In genomic region chr10:103368296-103369080, GRCm38 (mm10) we compare ENCODE assay signal across 8 mouse cellular contexts. TPM values are rescaled to one million over a fixed set of nuclear protein-coding genes. Genes with fewer than 3 reads are reported as not detected.
DNase-seq lines count a peak whose midpoint lies in the region; ATAC-seq and TF ChIP-seq lines count a peak whose summit lies in the region.

No protein-coding gene starts in this region.

- peak; percentile 64 for ATAC-seq in frontal cortex, adult (ENCODE audit: low TSS enrichment)
- ATAC-seq in liver, embryonic 11.5 days (replicated peaks; ENCODE audit: low FRiP score) = peak; percentile 59
- ATAC-seq in neural tube, embryonic 15.5 days (ENCODE audit: low FRiP score) = peak; percentile 71

- peak overlapping the region; percentile 58 for H3K4me3 ChIP-seq in lung, adult 2 months (replicated peaks; ENCODE audit: extremely low read depth, low read depth, low read length)
- H3K4me3 ChIP-seq in liver, embryonic 11.5 days (ENCODE audit: low read depth, low read length) = peak overlapping the region; percentile 47
- H3K4me3 ChIP-seq in neural tube, embryonic 15.5 days (replicated peaks) = peak overlapping the region; percentile 69

- peak overlapping the region; percentile 25; the same call in 1 of the 2 replicates for H3K9ac ChIP-seq in liver, embryonic 11.5 days (ENCODE audit: low read depth, low read length)
- H3K9ac ChIP-seq in neural tube, embryonic 15.5 days (replicated peaks) = peak overlapping the region; percentile 72

- DNase-seq in lung, adult 2 months = peak; percentile 8
- no peak for DNase-seq in lung, postnatal 25 days (ENCODE audit: low spot score)
- peak; percentile 78 for DNase-seq in cerebellum, adult 9-11 months
- peak; percentile 56 to 57 for DNase-seq in kidney, adult 8-10 months
- DNase-seq in liver, embryonic 11.5 days (ENCODE audit: low spot score) = peak; percentile 43
- no peak for DNase-seq in spleen, adult 12 weeks (ENCODE audit: low spot score)

- no peaks in the 10 kb centered on the region for H3K4me1 ChIP-seq in lung, adult 2 months (ENCODE audit: control insufficient read depth, insufficient read depth, low read length)
- no peaks in the 10 kb centered on the region for H3K4me1 ChIP-seq in liver, embryonic 11.5 days (replicated peaks; ENCODE audit: control insufficient read depth, insufficient read depth, low read length)
- peaks cover 9% of the 10 kb centered on the region; the same call in 1 of the 2 replicates for H3K4me1 ChIP-seq in neural tube, embryonic 15.5 days

- H3K36me3 ChIP-seq in liver, embryonic 11.5 days (ENCODE audit: control insufficient read depth, insufficient read depth, low read length) = no peaks in the 10 kb centered on the region
- no peaks in the 10 kb centered on the region for H3K36me3 ChIP-seq in neural tube, embryonic 15.5 days

- under 1% methylated on average over 37 of the region's 37 CpGs for WGBS in lung, adult 2 months
- WGBS in liver, embryonic 11.5 days = 1% methylated on average over 37 of the region's 37 CpGs
- WGBS in neural tube, embryonic 15.5 days = under 1% methylated on average over 37 of the region's 37 CpGs

- H3K27me3 ChIP-seq in liver, embryonic 11.5 days (replicated peaks; ENCODE audit: control insufficient read depth, insufficient read depth, low read length) = peaks cover 15% of the 10 kb centered on the region
- H3K27me3 ChIP-seq in neural tube, embryonic 15.5 days (replicated peaks) = no peaks in the 10 kb centered on the region

- H3K4me2 ChIP-seq in liver, embryonic 11.5 days = peak overlapping the region; percentile 74
- H3K4me2 ChIP-seq in neural tube, embryonic 15.5 days = peak overlapping the region; percentile 97

- no peak overlapping the region for H3K27ac ChIP-seq in liver, embryonic 11.5 days (ENCODE audit: low read depth, low read length)
- peak overlapping the region; percentile 81 for H3K27ac ChIP-seq in neural tube, embryonic 15.5 days (replicated peaks)

- TF ChIP-seq CTCF in lung, adult 2 months (IDR thresholded peaks at IDR 0.05; ENCODE audit: insufficient read depth, low read length) = no peak

- no peaks in the 10 kb centered on the region for H3K9me3 ChIP-seq in liver, embryonic 11.5 days (ENCODE audit: control insufficient read depth, low read length)
- no peaks in the 10 kb centered on the region for H3K9me3 ChIP-seq in neural tube, embryonic 15.5 days (replicated peaks)

- no peak for TF ChIP-seq POLR2A in lung, adult 2 months (IDR thresholded peaks at IDR 0.05; ENCODE audit: borderline replicate concordance, extremely low read depth, low read depth, low read length)

RNA-seq across cellular contexts. Expression of gene Slc6a15, which starts 0.9 kb away (rescaled TPM):
- 0.88 and 0.98 TPM in 2 replicates for polyA plus RNA-seq in lung, adult 2 months (2012; rRNA removed)
- 0.73 and 1.3 TPM in 2 replicates for polyA plus RNA-seq in liver, embryonic 11.5 days (2014; fragmentation: Nextera tagmentation; extraction: Ambion mirVana)
- polyA plus RNA-seq in neural tube, embryonic 15.5 days (2015; fragmentation: Nextera tagmentation; extraction: Ambion mirVana) = 49.3 and 58.9 TPM in 2 replicates

Comparison
In these comparisons a context has a peak if more than half of its experiments do, and no peak if none do; other contexts are left out.
1. DNase-seq: peak in lung, adult 2 months (single experiment), cerebellum, adult 9-11 months (single experiment), kidney, adult 8-10 months (2 of 2) and liver, embryonic 11.5 days (single experiment); none in lung, postnatal 25 days (single experiment) and spleen, adult 12 weeks (single experiment).
2. RNA of gene Slc6a15, which starts 0.9 kb away (polyA plus RNA-seq): 49.3 to 58.9 TPM in neural tube, embryonic 15.5 days; 0.88 to 0.98 TPM in lung, adult 2 months and 0.73 to 1.3 TPM in liver, embryonic 11.5 days; every median in the first group is over 10 times any median in the second.
3. Peak in every context shown above with its lines, with median percentiles within 50 percentile points of each other: H3K4me3 ChIP-seq and ATAC-seq.